Mouse (Mus musculus): ENCODE data around the gene Pcdh19. TPM values are rescaled to one million over a fixed set of nuclear protein-coding genes. Genes with fewer than 3 reads are reported as not detected.

Gene Pcdh19
- polyA plus RNA-seq, 1 experiment from 2014 or later = 0.39 TPM

DNA sequence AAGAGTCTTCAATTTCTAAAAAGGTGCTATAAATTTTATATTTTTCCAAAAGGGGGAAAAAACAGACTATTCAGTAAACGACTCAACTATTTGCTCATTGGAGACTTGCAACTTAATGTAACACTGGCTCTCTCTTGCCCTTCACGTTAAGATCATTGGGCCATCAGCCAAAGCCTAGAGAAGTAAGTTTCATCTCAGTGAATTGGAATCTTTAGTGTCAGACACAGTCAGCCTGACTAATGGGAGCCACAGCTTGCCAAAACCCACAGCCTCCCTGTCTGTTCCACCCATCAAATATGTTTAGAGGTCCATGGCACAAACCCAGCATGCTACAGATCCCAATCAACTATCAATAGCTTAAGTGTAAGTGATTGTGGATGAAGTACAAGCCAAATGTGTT lies 86.7 kb downstream of the Pcdh19 start:
- no peak for DNase-seq (ENCODE audit: low spot score)
- H3K4me2 ChIP-seq (replicated peaks; ENCODE audit: low read depth, low read length) = no peak overlapping the region

GRCm38 (mm10) chrX:133601658-133602057 lies 87.1 kb downstream of the Pcdh19 start:
- H3K27ac ChIP-seq (ENCODE audit: low read length) = no peak overlapping the region
- H3K9ac ChIP-seq (replicated peaks; ENCODE audit: low read depth) = no peak overlapping the region
- no peak for TF ChIP-seq EP300 (IDR thresholded peaks at IDR 0.05)
- TF ChIP-seq CTCF (IDR thresholded peaks at IDR 0.05) = no peak
- no peaks in the 10 kb centered on the region for H3K9me3 ChIP-seq (ENCODE audit: low read length)
- no peaks in the 10 kb centered on the region for H3K27me3 ChIP-seq (replicated peaks; ENCODE audit: insufficient read depth, low read length)
- H3K36me3 ChIP-seq (ENCODE audit: insufficient read depth, low read length) = no peaks in the 10 kb centered on the region
- WGBS = 52% methylated on average over 1 of the region's 1 CpGs
- H3K4me3 ChIP-seq (ENCODE audit: low read depth, low read length) = no peak overlapping the region
- no peak overlapping the region for H3K4me2 ChIP-seq (replicated peaks; ENCODE audit: low read depth, low read length)
- ATAC-seq (no peak), DNase-seq (ENCODE audit: low spot score) (no peak)
- no peaks in the 10 kb centered on the region for H3K4me1 ChIP-seq (ENCODE audit: insufficient read depth, low read depth, low read length)

More for the DNA sequence above, 86.7 kb downstream of the Pcdh19 start:
- no peak for ATAC-seq
- Histone ChIP-seq H3K9ac (replicated peaks; ENCODE audit: low read depth) (no peak overlapping the region), H3K4me1 (ENCODE audit: insufficient read depth, low read depth, low read length) (no peaks in the 10 kb centered on the region), H3K27ac (ENCODE audit: low read length) (no peak overlapping the region), H3K9me3 (ENCODE audit: low read length) (no peaks in the 10 kb centered on the region), H3K27me3 (replicated peaks; ENCODE audit: insufficient read depth, low read length) (no peaks in the 10 kb centered on the region), H3K4me3 (ENCODE audit: low read depth, low read length) (no peak overlapping the region), H3K36me3 (ENCODE audit: insufficient read depth, low read length) (no peaks in the 10 kb centered on the region)
- TF ChIP-seq CTCF (IDR thresholded peaks at IDR 0.05) (no peak), EP300 (IDR thresholded peaks at IDR 0.05) (no peak)
- 38% methylated on average over 2 of the region's 2 CpGs for WGBS

DNA sequence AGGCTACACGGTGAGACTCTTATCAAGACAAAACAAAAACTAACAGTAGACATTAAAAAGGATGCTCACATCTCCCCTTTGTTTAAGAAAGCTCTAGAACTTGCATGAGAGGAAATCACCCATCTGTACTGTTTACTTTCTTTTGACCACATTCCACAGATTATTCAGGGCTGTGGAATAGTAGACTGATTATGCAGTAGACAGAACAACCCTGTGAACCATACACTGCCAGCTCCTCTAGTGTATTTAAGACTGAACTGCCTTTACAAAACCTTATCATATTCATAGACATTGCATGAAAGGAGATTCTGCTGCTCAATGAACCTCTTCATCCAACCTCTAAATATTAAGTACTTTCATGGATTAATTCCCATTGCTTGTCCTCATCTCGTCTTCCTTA lies 87.6 kb downstream of the Pcdh19 start:
- Histone ChIP-seq H3K27ac (ENCODE audit: low read length) (no peak overlapping the region), H3K9ac (replicated peaks; ENCODE audit: low read depth) (no peak overlapping the region), H3K36me3 (ENCODE audit: insufficient read depth, low read length) (no peaks in the 10 kb centered on the region), H3K4me2 (replicated peaks; ENCODE audit: low read depth, low read length) (no peak overlapping the region), H3K4me1 (ENCODE audit: insufficient read depth, low read depth, low read length) (no peaks in the 10 kb centered on the region), H3K4me3 (ENCODE audit: low read depth, low read length) (no peak overlapping the region), H3K27me3 (replicated peaks; ENCODE audit: insufficient read depth, low read length) (no peaks in the 10 kb centered on the region), H3K9me3 (ENCODE audit: low read length) (no peaks in the 10 kb centered on the region)
- TF ChIP-seq CTCF (IDR thresholded peaks at IDR 0.05) (no peak), EP300 (IDR thresholded peaks at IDR 0.05) (no peak)
- ATAC-seq (no peak), DNase-seq (ENCODE audit: low spot score) (no peak)
- 51% methylated on average over 2 of the region's 2 CpGs for WGBS

GRCm38 (mm10) chrX:133575601-133576382 lies 113.0 kb downstream of the Pcdh19 start:
- TF ChIP-seq EP300 (IDR thresholded peaks at IDR 0.05) (no peak), CTCF (IDR thresholded peaks at IDR 0.05) (no peak)
- Histone ChIP-seq H3K4me2 (replicated peaks; ENCODE audit: low read depth, low read length) (no peak overlapping the region), H3K36me3 (ENCODE audit: insufficient read depth, low read length) (no peaks in the 10 kb centered on the region), H3K9me3 (ENCODE audit: low read length) (no peaks in the 10 kb centered on the region), H3K27ac (ENCODE audit: low read length) (no peak overlapping the region), H3K4me1 (ENCODE audit: insufficient read depth, low read depth, low read length) (no peaks in the 10 kb centered on the region), H3K27me3 (replicated peaks; ENCODE audit: insufficient read depth, low read length) (no peaks in the 10 kb centered on the region), H3K9ac (replicated peaks; ENCODE audit: low read depth) (no peak overlapping the region), H3K4me3 (ENCODE audit: low read depth, low read length) (no peak overlapping the region)
- ATAC-seq (no peak), DNase-seq (ENCODE audit: low spot score) (no peak)
- 85% methylated on average over 4 of the region's 4 CpGs for WGBS

DNA sequence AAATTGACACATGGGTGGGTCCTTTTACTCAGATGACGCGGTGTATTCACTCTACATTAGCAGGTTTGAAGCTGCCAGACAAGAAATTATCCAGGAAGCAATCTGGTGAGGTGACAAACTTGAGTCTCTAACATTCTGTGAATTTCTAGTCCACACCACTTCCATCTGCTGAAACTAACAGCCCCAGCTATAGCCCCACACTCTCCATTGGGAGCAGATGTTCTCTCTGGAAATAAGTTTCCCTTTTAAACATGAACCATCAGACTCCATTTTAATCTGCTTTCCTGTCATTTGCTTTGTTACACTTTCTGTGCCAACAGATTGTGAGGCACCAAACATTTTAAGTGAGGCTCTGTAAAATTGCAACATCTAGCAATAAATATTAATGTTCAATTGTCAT lies 123.4 kb downstream of the Pcdh19 start:
- Histone ChIP-seq H3K4me3 (ENCODE audit: low read depth, low read length) (no peak overlapping the region), H3K36me3 (ENCODE audit: insufficient read depth, low read length) (no peaks in the 10 kb centered on the region), H3K4me1 (ENCODE audit: insufficient read depth, low read depth, low read length) (no peaks in the 10 kb centered on the region), H3K27ac (ENCODE audit: low read length) (no peak overlapping the region), H3K4me2 (replicated peaks; ENCODE audit: low read depth, low read length) (no peak overlapping the region), H3K9ac (replicated peaks; ENCODE audit: low read depth) (no peak overlapping the region), H3K9me3 (ENCODE audit: low read length) (no peaks in the 10 kb centered on the region), H3K27me3 (replicated peaks; ENCODE audit: insufficient read depth, low read length) (no peaks in the 10 kb centered on the region)
- 87% methylated on average over 2 of the region's 2 CpGs for WGBS
- no peak for TF ChIP-seq CTCF (IDR thresholded peaks at IDR 0.05)
- ATAC-seq (no peak), DNase-seq (ENCODE audit: low spot score) (no peak)

Other genes starting within 250 kb of the Pcdh19 start
- not detected in 2 replicates for gene Tnmd, start 162.0 kb upstream of the Pcdh19 start, polyA plus RNA-seq (2015; fragmentation: Nextera tagmentation; extraction: Ambion mirVana)
- gene Tspan6, start 209.4 kb upstream of the Pcdh19 start, polyA plus RNA-seq (2015; fragmentation: Nextera tagmentation; extraction: Ambion mirVana) = 64.2 and 67.7 TPM in 2 replicates
- 17.3 and 18.1 TPM in 2 replicates for gene Srpx2, start 219.4 kb upstream of the Pcdh19 start, polyA plus RNA-seq (2015; fragmentation: Nextera tagmentation; extraction: Ambion mirVana)